ENCODE assay signal across 27 mouse cellular contexts in the genomic region with DNA sequence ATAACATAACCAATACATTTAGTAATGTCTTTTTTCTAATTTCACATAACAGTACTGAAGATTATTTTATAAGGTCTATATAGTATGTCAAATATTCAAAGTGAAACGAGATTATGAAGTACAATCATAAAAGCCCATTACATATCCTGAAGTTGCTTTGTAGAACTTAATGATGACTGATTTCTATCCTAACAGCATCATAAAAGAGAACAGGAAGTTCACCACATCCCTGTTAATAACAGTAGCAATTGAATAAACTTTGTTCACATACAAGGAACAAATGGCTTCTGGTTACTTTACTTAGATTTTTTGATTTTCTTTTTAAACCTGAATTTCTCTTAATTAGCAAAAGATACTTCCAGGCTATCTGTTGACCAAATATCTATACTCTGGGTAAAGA. TPM values are rescaled to one million over a fixed set of nuclear protein-coding genes. Genes with fewer than 3 reads are reported as not detected.
DNase-seq lines count a peak whose midpoint lies in the region; ATAC-seq lines count a peak whose summit lies in the region.
"Had no signal": no experiment of that assay in that cellular context is flagged by ENCODE, and none has a peak within 500 bp of the region (broad histone marks: within the 10 kb centered on the region; RNA-seq: fewer than 3 reads in every experiment).

No protein-coding gene starts in this region.

- no peak overlapping the region for H3K27ac ChIP-seq in heart, embryonic 13.5 days (replicated peaks)
- H3K27ac ChIP-seq: embryonic facial prominence, embryonic 13.5 days; embryonic facial prominence, embryonic 15.5 days; forebrain, embryonic 10.5 days; forebrain, embryonic 12.5 days had no signal

- no peaks in the 10 kb centered on the region for H3K27me3 ChIP-seq in heart, embryonic 13.5 days (replicated peaks)
- H3K27me3 ChIP-seq: CH12.LX; embryonic facial prominence, embryonic 13.5 days; embryonic facial prominence, embryonic 15.5 days; forebrain, embryonic 12.5 days; Patski had no signal

- no peak overlapping the region for H3K9ac ChIP-seq in heart, embryonic 13.5 days
- H3K9ac ChIP-seq: embryonic facial prominence, embryonic 13.5 days; embryonic facial prominence, embryonic 15.5 days; forebrain, embryonic 12.5 days had no signal

- no peak overlapping the region for H3K4me3 ChIP-seq in heart, embryonic 13.5 days
- H3K4me3 ChIP-seq: embryonic facial prominence, embryonic 13.5 days; embryonic facial prominence, embryonic 15.5 days; erythroblast, embryonic 14.5 days; forebrain, embryonic 10.5 days; forebrain, embryonic 12.5 days had no signal

- DNase-seq in heart, postnatal 36 days: no peak
- DNase-seq in lung, postnatal 14 days: no peak
- no peak for DNase-seq in frontal cortex, postnatal 10 days (ENCODE audit: low spot score in 2 of 2)
- DNase-seq: adrenal gland, adult 2 months; adrenal gland, postnatal 10 days; adrenal gland, postnatal 25 days; cerebellum, adult 11 months; cerebellum, adult 18-20 months; cerebellum, adult 8-10 months; cerebellum, adult 9-11 months; cerebellum, postnatal 14 days; cerebellum, postnatal 36 days; embryo, embryonic 11 days had no signal

- 73% methylated on average over 1 of the region's 1 CpGs for WGBS in heart, embryonic 13.5 days

- intact Hi-C loops in heart, postnatal 36 days (cut with DNase I): no loop called here

- ATAC-seq in heart, embryonic 13.5 days (ENCODE audit: extremely low read depth, insufficient number of reproducible peaks, low FRiP score, low TSS enrichment): no peak
- ATAC-seq in CD4-positive, CD25-positive, alpha-beta regulatory T cell, adult 4 months: peak; percentile 63
- ATAC-seq in activated CD4-positive, CD25-positive, alpha-beta regulatory T cell, adult 4 months: peak; percentile 59
- peak; percentile 79 for ATAC-seq in inflammation-experienced regulatory T-cells, adult 6 months
- ATAC-seq: forebrain, embryonic 14.5 days; forebrain, embryonic 16.5 days; Patski had no signal

- H3K4me2 ChIP-seq in heart, embryonic 13.5 days: peak overlapping the region; percentile 42
- H3K4me2 ChIP-seq: embryonic facial prominence, embryonic 13.5 days; embryonic facial prominence, embryonic 15.5 days; forebrain, embryonic 12.5 days had no signal

- H3K36me3 ChIP-seq in heart, embryonic 13.5 days: peaks cover 62% of the 10 kb centered on the region

- no peaks in the 10 kb centered on the region for H3K9me3 ChIP-seq in heart, embryonic 13.5 days
- H3K9me3 ChIP-seq: embryonic facial prominence, embryonic 13.5 days; embryonic facial prominence, embryonic 15.5 days; forebrain, embryonic 10.5 days; forebrain, embryonic 12.5 days; G1E had no signal

- peaks cover 26% of the 10 kb centered on the region for H3K4me1 ChIP-seq in heart, embryonic 13.5 days

RNA-seq across cellular contexts. Expression of a gene that starts 10.8 kb away (rescaled TPM):
- 111 and 121 TPM in 2 replicates for polyA plus RNA-seq in heart, embryonic 13.5 days (2015; fragmentation: Nextera tagmentation; extraction: Ambion mirVana)
- total RNA-seq in heart, postnatal 36 days (2021): 100 to 1,000 TPM; 378 to 424 TPM
- polyA plus RNA-seq in CD4-positive, CD25-positive, alpha-beta regulatory T cell, adult 4 months (2017; shearing (Covaris generic)): 10 to 100 TPM; 30.5 to 36.5 TPM
- 10 to 100 TPM; 30.8 to 33.1 TPM for polyA plus RNA-seq in activated CD4-positive, CD25-positive, alpha-beta regulatory T cell, adult 4 months (2017; shearing (Covaris generic))
- polyA plus RNA-seq in inflammation-experienced regulatory T-cells, adult 6 months (2017; shearing (Covaris generic)): 10 to 100 TPM; 29.8 to 37.7 (median 35.6) TPM

RNA-seq across cellular contexts. Expression of a gene that starts 17.6 kb away (rescaled TPM):
- polyA plus RNA-seq in heart, embryonic 13.5 days (2015; fragmentation: Nextera tagmentation; extraction: Ambion mirVana): 67.1 and 70.2 TPM in 2 replicates
- 100 to 1,000 TPM; 137 to 167 TPM for total RNA-seq in heart, postnatal 36 days (2021)
- 10 to 100 TPM; 32.2 to 43.3 TPM for polyA plus RNA-seq in CD4-positive, CD25-positive, alpha-beta regulatory T cell, adult 4 months (2017; shearing (Covaris generic))
- 10 to 100 TPM; 27.2 to 34.4 TPM for polyA plus RNA-seq in activated CD4-positive, CD25-positive, alpha-beta regulatory T cell, adult 4 months (2017; shearing (Covaris generic))
- 10 to 100 TPM; 26.0 to 35.4 (median 31.6) TPM for polyA plus RNA-seq in inflammation-experienced regulatory T-cells, adult 6 months (2017; shearing (Covaris generic))

RNA-seq across cellular contexts. Expression of a gene that starts 26.2 kb away (rescaled TPM):
- 63.6 and 73.0 TPM in 2 replicates for polyA plus RNA-seq in heart, embryonic 13.5 days (2015; fragmentation: Nextera tagmentation; extraction: Ambion mirVana)
- total RNA-seq in heart, postnatal 36 days (2021): 10 to 100 TPM; 31.5 to 35.5 TPM
- 100 to 1,000 TPM in 1 of 2 experiments, 10 to 100 TPM in 1; 84.0 to 114 TPM for polyA plus RNA-seq in CD4-positive, CD25-positive, alpha-beta regulatory T cell, adult 4 months (2017; shearing (Covaris generic))
- polyA plus RNA-seq in activated CD4-positive, CD25-positive, alpha-beta regulatory T cell, adult 4 months (2017; shearing (Covaris generic)): 100 to 1,000 TPM; 122 to 135 TPM
- 100 to 1,000 TPM; 116 to 141 (median 122) TPM for polyA plus RNA-seq in inflammation-experienced regulatory T-cells, adult 6 months (2017; shearing (Covaris generic))

RNA-seq across cellular contexts. Expression of a gene that starts 38.9 kb away (rescaled TPM):
- 1,196 and 1,415 TPM in 2 replicates for polyA plus RNA-seq in heart, embryonic 13.5 days (2015; fragmentation: Nextera tagmentation; extraction: Ambion mirVana)
- 10 to 100 TPM; 71.9 to 88.5 TPM for total RNA-seq in heart, postnatal 36 days (2021)
- 100 to 1,000 TPM; 272 to 484 TPM for polyA plus RNA-seq in CD4-positive, CD25-positive, alpha-beta regulatory T cell, adult 4 months (2017; shearing (Covaris generic))
- polyA plus RNA-seq in activated CD4-positive, CD25-positive, alpha-beta regulatory T cell, adult 4 months (2017; shearing (Covaris generic)): 100 to 1,000 TPM; 459 to 496 TPM
- polyA plus RNA-seq in inflammation-experienced regulatory T-cells, adult 6 months (2017; shearing (Covaris generic)): 100 to 1,000 TPM; 360 to 571 (median 381) TPM
